Mouse (Mus musculus) MEL (cell line): Measurements from ENCODE around the gene Pnpla2. TPM values are rescaled to one million over a fixed set of nuclear protein-coding genes. Genes with fewer than 3 reads are reported as not detected.
A peak's percentile ranks its signal among the peaks of the same experiment; 100 is the strongest.

ENCODE experiments used
- DNase-seq: peaks from one replicate; pipeline ENCODE4 v3.0.0; 2011; ENCODE audit warnings: low read depth, low spot score
- H3K27ac ChIP-seq: 2 replicates; pipeline ENCODE4 v1.5.1; 2012; ENCODE audit warnings: low read depth, mild to moderate bottlenecking, control low read depth, low read length, moderate library complexity; ENCODE audit not compliant: control insufficient read depth
- H3K27me3 ChIP-seq, 2 experiments: fragments of 150-350 bp in 1 of 2; sonication (generic) in 1 of 2; 2 replicates each; pipeline ENCODE4 v1.6.1; 2012; ENCODE audit warnings: low read length in 2 of 2, mild to moderate bottlenecking in 2 of 2, improper control_type of control experiment in 1 of 2, moderate library complexity in 1 of 2; ENCODE audit not compliant: insufficient read depth in 2 of 2, control insufficient read depth in 1 of 2
- H3K36me3 ChIP-seq, 2 experiments: 2 replicates each; pipeline ENCODE4 v1.6.1; 2012 to 2014; ENCODE audit warnings: low read length in 2 of 2, improper control_type of control experiment in 1 of 2, inconsistent platforms in 1 of 2, mild to moderate bottlenecking in 1 of 2; ENCODE audit not compliant: insufficient read depth in 2 of 2, control insufficient read depth in 1 of 2
- H3K4me1 ChIP-seq, 2 experiments: fragments of 150-350 bp in 1 of 2; sonication (generic) in 1 of 2; 2 replicates each; pipeline ENCODE4 v1.6.1; 2012; ENCODE audit warnings: low read length in 2 of 2, improper control_type of control experiment in 1 of 2, mild to moderate bottlenecking in 1 of 2; ENCODE audit not compliant: insufficient read depth in 2 of 2, control insufficient read depth in 1 of 2
- H3K4me3 ChIP-seq, 2 experiments: fragments of 150-350 bp in 1 of 2; sonication (generic) in 1 of 2; 2 replicates each; pipeline ENCODE4 v1.5.1; 2012; ENCODE audit warnings: low read depth in 2 of 2, low read length in 2 of 2, mild to moderate bottlenecking in 2 of 2, moderate library complexity in 2 of 2, control low read depth in 1 of 2, improper control_type of control experiment in 1 of 2; ENCODE audit not compliant: control insufficient read depth in 1 of 2, insufficient read depth in 1 of 2
- H3K79me2 ChIP-seq: 2 replicates; pipeline ENCODE4 v1.6.1; 2012; ENCODE audit warnings: mild to moderate bottlenecking, low read length, moderate library complexity; ENCODE audit not compliant: control insufficient read depth, poor library complexity, insufficient read depth
- H3K9ac ChIP-seq: 2 replicates; pipeline ENCODE4 v1.6.1; 2012; ENCODE audit warnings: low read depth, mild to moderate bottlenecking, control low read depth, low read length, moderate library complexity; ENCODE audit not compliant: control insufficient read depth, poor library complexity, severe bottlenecking
- H3K9me3 ChIP-seq: fragments of 150-350 bp; sonication (generic); replicated peaks from 2 replicates; pipeline ENCODE4 v1.6.1; 2012; ENCODE audit warnings: mild to moderate bottlenecking, low read length, improper control_type of control experiment, moderate library complexity; ENCODE audit not compliant: insufficient read depth
- CHD1 ChIP-seq: IDR thresholded peaks from 2 replicates; pipeline ENCODE4 v1.6.1; 2012; ENCODE audit warnings: low read depth, mild to moderate bottlenecking, inconsistent platforms, low read length, improper control_type of control experiment
- E2F4 ChIP-seq: IDR thresholded peaks from 2 replicates; pipeline ENCODE4 v1.6.1; 2011; ENCODE audit warnings: low read depth, low read length, improper control_type of control experiment, borderline replicate concordance
- EP300 ChIP-seq, 2 experiments: IDR thresholded peaks; 2 replicates each; pipeline ENCODE4 v1.6.1; 2011; ENCODE audit warnings: improper control_type of control experiment in 2 of 2, low read length in 2 of 2, low read depth in 1 of 2, mild to moderate bottlenecking in 1 of 2
- ETS1 ChIP-seq: IDR thresholded peaks from 2 replicates; pipeline ENCODE4 v1.6.1; 2012; ENCODE audit warnings: low read depth, mild to moderate bottlenecking, inconsistent platforms, low read length, improper control_type of control experiment, moderate library complexity
- HCFC1 ChIP-seq: IDR thresholded peaks from 2 replicates; pipeline ENCODE4 v1.6.1; 2012; ENCODE audit warnings: low read depth, mild to moderate bottlenecking, inconsistent platforms, low read length, improper control_type of control experiment, moderate library complexity
- JUND ChIP-seq: IDR thresholded peaks from 2 replicates; pipeline ENCODE4 v1.6.1; 2011; ENCODE audit warnings: low read depth, mild to moderate bottlenecking, improper control_type of control experiment, low read length
- KAT2A ChIP-seq: conservative IDR thresholded peaks from 2 replicates; pipeline ENCODE4 v1.6.1; 2012; ENCODE audit warnings: low read depth, low read length, improper control_type of control experiment, inconsistent platforms
- MAFK ChIP-seq: IDR thresholded peaks from 2 replicates; pipeline ENCODE4 v1.6.1; 2011; ENCODE audit warnings: low read depth, mild to moderate bottlenecking, low read length, improper control_type of control experiment, borderline replicate concordance
- MAX ChIP-seq: IDR thresholded peaks from 2 replicates; pipeline ENCODE4 v1.6.1; 2011; ENCODE audit warnings: low read length, improper control_type of control experiment
- MEF2A ChIP-seq: IDR thresholded peaks from 2 replicates; pipeline ENCODE4 v1.6.1; 2014; ENCODE audit warnings: low read depth, mild to moderate bottlenecking, inconsistent platforms, low read length, improper control_type of control experiment; ENCODE audit not compliant: poor library complexity, insufficient replicate concordance, severe bottlenecking; ENCODE audit errors: extremely low read depth
- MXI1 ChIP-seq: IDR thresholded peaks from 2 replicates; pipeline ENCODE4 v1.6.1; 2011; ENCODE audit warnings: mild to moderate bottlenecking, low read depth, low read length, improper control_type of control experiment
- MYB ChIP-seq: IDR thresholded peaks from 2 replicates; pipeline ENCODE4 v1.6.1; 2011; ENCODE audit warnings: mild to moderate bottlenecking, low read depth, low read length, improper control_type of control experiment
- MYC ChIP-seq: IDR thresholded peaks from 2 replicates; pipeline ENCODE4 v1.6.1; 2011; ENCODE audit warnings: low read depth, mild to moderate bottlenecking, low read length, improper control_type of control experiment, moderate library complexity
- POLR2AphosphoS2 ChIP-seq: IDR thresholded peaks from 2 replicates; pipeline ENCODE4 v1.6.1; 2011; ENCODE audit warnings: low read length, improper control_type of control experiment
- RAD21 ChIP-seq: IDR thresholded peaks from 2 replicates; pipeline ENCODE4 v1.6.1; 2011; ENCODE audit warnings: mild to moderate bottlenecking, low read depth, low read length, improper control_type of control experiment
- RCOR1 ChIP-seq: IDR thresholded peaks from 2 replicates; pipeline ENCODE4 v1.6.1; 2012; ENCODE audit warnings: low read depth, mild to moderate bottlenecking, inconsistent platforms, low read length, improper control_type of control experiment
- SMC3 ChIP-seq: IDR thresholded peaks from 2 replicates; pipeline ENCODE4 v1.6.1; 2011; ENCODE audit warnings: low read depth, low read length, improper control_type of control experiment
- TAL1 ChIP-seq: IDR thresholded peaks from 2 replicates; pipeline ENCODE4 v1.6.1; 2012; ENCODE audit warnings: mild to moderate bottlenecking, inconsistent platforms, low read length, moderate library complexity, mixed read lengths
- TBP ChIP-seq: IDR thresholded peaks from 2 replicates; pipeline ENCODE4 v1.8.0; 2011; ENCODE audit warnings: low read depth, low read length, improper control_type of control experiment
- TCF12 ChIP-seq: IDR thresholded peaks from 2 replicates; pipeline ENCODE4 v1.6.1; 2014; ENCODE audit warnings: low read depth, mild to moderate bottlenecking, inconsistent platforms, low read length, improper control_type of control experiment, moderate library complexity
- UBTF ChIP-seq: IDR thresholded peaks from 2 replicates; pipeline ENCODE4 v1.6.1; 2012; ENCODE audit warnings: low read depth, mild to moderate bottlenecking, inconsistent platforms, low read length, improper control_type of control experiment, moderate library complexity, borderline replicate concordance; ENCODE audit not compliant: insufficient read depth
- USF1 ChIP-seq: IDR thresholded peaks from 2 replicates; pipeline ENCODE4 v1.6.1; 2014; ENCODE audit warnings: low read depth, mild to moderate bottlenecking, inconsistent platforms, low read length, improper control_type of control experiment, moderate library complexity
- USF2 ChIP-seq, 2 experiments: IDR thresholded peaks; 2 replicates each; pipeline ENCODE4 v1.6.1; 2011 to 2012; ENCODE audit warnings: improper control_type of control experiment in 2 of 2, low read length in 2 of 2, borderline replicate concordance in 1 of 2, inconsistent platforms in 1 of 2, low read depth in 1 of 2, mild to moderate bottlenecking in 1 of 2; ENCODE audit not compliant: insufficient read depth in 1 of 2
- ZKSCAN1 ChIP-seq: IDR thresholded peaks from 2 replicates; pipeline ENCODE4 v1.6.1; 2012; ENCODE audit warnings: low read depth, mild to moderate bottlenecking, inconsistent platforms, low read length, improper control_type of control experiment, moderate library complexity
- ZMIZ1 ChIP-seq: IDR thresholded peaks from 2 replicates; pipeline ENCODE4 v1.6.1; 2012; ENCODE audit warnings: low read depth, mild to moderate bottlenecking, inconsistent platforms, low read length, improper control_type of control experiment, moderate library complexity
- ZNF384 ChIP-seq: IDR thresholded peaks from 2 replicates; pipeline ENCODE4 v1.6.1; 2012; ENCODE audit warnings: low read depth, mild to moderate bottlenecking, inconsistent platforms, low read length, improper control_type of control experiment
- polyA plus RNA-seq, 2 experiments: library from polyadenylated mRNA; stranded (reverse) in 1 of 2; unstranded in 1 of 2; fragments of >175 nt in 1 of 2; fragments of >200 nt in 1 of 2; gene quantifications; 2 replicates each; pipeline versions ENCODE4 v1.2.1 to v1.2.4; 2012; ENCODE audit warnings: low replicate concordance in 2 of 2, low read depth in 1 of 2; ENCODE audit not compliant: insufficient read length in 2 of 2, insufficient read depth in 1 of 2, missing spikeins in 1 of 2
- total RNA-seq: library from RNA; depleted of rRNA; stranded (reverse); fragments of 300-350 nt; gene quantifications from 2 replicates; pipeline ENCODE4 v1.2.3, GENCODE M21; 2012

Gene Pnpla2
- total and polyA plus RNA-seq, 3 experiments: 8.3 to 38.6 TPM; not detected in 1

DNA sequence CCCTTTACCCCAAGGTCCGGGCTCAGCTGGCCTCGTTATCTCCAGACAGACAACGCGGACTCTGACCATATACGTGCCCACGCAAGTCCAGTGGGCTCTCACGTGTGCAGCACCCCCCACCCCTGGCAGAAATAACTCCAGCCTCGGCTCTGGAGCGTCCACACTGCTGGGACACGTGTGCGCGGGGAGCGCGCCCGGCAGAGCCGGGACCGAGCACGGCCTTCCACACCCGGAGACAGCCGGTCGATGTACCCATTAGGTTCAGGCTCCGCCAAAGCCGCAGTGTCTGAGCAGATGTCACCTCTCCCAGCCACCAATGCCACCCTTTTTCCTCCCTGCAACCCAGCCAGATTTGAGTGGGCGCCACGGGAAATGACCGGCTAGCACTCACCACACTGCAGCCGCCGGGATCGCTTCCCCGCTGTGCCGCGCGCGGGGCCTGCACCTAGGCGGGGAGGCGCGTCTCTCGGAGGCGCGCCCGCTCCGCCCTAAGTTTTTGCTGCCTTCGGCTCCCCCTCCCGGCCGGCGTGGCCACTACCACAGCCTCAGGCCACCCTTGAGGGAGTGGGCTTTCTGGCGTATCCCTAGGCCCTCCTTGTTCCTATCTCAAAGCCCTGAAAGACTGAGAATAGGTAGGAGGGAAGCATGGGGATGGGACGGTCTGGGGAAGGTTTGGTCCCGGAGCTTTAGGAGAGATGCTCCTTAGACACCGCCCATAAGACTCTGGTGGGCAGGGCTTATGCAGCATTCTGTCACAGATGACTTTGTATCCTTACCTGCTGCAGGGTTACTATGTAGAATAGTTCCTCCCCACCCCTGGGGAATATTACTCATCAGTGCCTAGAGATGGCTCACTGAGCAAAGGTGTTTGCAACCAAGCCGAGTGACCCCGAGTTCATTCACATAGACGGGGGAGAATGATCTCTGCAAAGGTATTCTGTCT, 17.5 kb upstream of the Pnpla2 start, which contains the start of gene Slc25a22 (continued):
- TF ChIP-seq JUND (no peak), MXI1 (peak; percentile 96), TAL1 (no peak), MYC (peak; percentile 75), TCF12 (no peak), ZKSCAN1 (no peak), POLR2AphosphoS2 (peak; percentile 88), USF2 (IDR thresholded peaks at IDR 0.05; ENCODE audit: borderline replicate concordance in 1 of 2, insufficient read depth in 1 of 2, low read depth in 1 of 2, low read length in 2 of 2) (0 out of 4 replicates have a peak, but pooled peaks of 1 of the 2 experiments have one; percentile 12), MYB (no peak), E2F4 (no peak), ZMIZ1 (peak; percentile 65; the same call in 1 of the 2 replicates), HCFC1 (no peak; the same call in 1 of the 2 replicates)
- TF ChIP-seq, all 39 proteins: peak for 18

DNA sequence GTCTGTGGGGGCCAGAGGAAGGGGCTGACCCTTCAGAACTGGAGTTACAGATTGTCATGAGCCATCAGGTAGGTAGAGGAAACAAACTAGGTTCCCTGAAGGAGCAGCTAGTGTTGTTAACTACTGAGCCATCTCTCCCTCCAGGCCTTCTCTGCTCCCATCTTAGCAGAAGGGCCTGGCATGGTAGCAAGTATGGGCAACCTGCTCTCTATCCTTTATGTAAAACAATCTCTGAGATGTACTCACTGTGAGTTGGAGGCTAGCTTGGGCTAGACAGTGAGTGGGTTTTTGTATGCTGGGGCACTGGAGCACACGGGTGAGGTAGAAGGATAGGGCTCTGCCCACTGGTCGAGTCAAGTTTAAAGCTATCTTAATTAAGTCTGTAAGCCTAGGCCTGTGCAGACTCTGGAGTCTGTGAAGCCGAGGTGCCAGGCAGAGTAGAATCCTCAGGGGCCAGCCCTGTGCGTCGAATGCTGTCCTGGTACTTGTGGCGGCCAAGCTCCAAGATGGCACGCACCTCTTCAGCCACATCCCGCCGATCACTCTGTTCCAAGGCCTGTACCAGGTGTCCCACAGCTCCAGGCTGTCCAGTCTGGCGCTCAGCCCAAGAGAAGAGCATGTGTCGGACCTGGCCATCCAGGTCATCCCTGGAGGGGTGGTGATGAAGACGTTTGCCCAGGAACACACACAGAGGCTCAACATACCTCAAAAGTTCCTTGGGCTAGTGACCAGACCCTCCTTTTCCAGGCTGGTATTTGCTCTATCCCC, 16.6 kb upstream of the Pnpla2 start:
- Histone ChIP-seq H3K4me1 (peaks cover 4 to 22% of the 10 kb centered on the region in 2 experiments; a peak in 3 of 4 replicates), H3K27me3 (no peaks in the 10 kb centered on the region), H3K36me3 (peaks cover 0 to 20% of the 10 kb centered on the region in 2 experiments; a peak in 3 of 4 replicates), H3K79me2 (peaks cover 44% of the 10 kb centered on the region), H3K9ac (no peak overlapping the region), H3K9me3 (no peaks in the 10 kb centered on the region), H3K4me3 (no peak overlapping the region), H3K27ac (no peak overlapping the region)
- no peak for TF ChIP-seq KAT2A
- TF ChIP-seq UBTF: no peak
- no peak for TF ChIP-seq MAX
- TF ChIP-seq SMC3: no peak
- no peak for TF ChIP-seq ZNF384
- TF ChIP-seq TBP: no peak
- no peak for TF ChIP-seq EP300 (IDR thresholded peaks at IDR 0.05; ENCODE audit: low read depth in 1 of 2, low read length in 2 of 2)
- no peak for TF ChIP-seq RCOR1
- TF ChIP-seq TAL1: no peak
- TF ChIP-seq JUND: no peak
- no peak for TF ChIP-seq MAFK
- no peak for TF ChIP-seq ZMIZ1
- TF ChIP-seq ETS1: no peak
- TF ChIP-seq CHD1: no peak
- no peak for TF ChIP-seq TCF12
- TF ChIP-seq USF2 (IDR thresholded peaks at IDR 0.05; ENCODE audit: borderline replicate concordance in 1 of 2, insufficient read depth in 1 of 2, low read depth in 1 of 2, low read length in 2 of 2): no peak
- no peak for TF ChIP-seq MEF2A
- TF ChIP-seq USF1: no peak
- no peak for TF ChIP-seq RAD21
- TF ChIP-seq HCFC1: no peak
- DNase-seq: no peak
